Mouse (Mus musculus) layer of hippocampus, postnatal 10 days (tissue): Measurements from ENCODE around the gene Rasal1. TPM values are rescaled to one million over a fixed set of nuclear protein-coding genes. Genes with fewer than 3 reads are reported as not detected.

ENCODE experiments used
- DNase-seq, 2 experiments: peaks; one replicate each; pipeline ENCODE4 v3.0.0; 2021; ENCODE audit warnings: low spot score in 2 of 2
- total RNA-seq, 2 experiments: library from RNA; stranded (reverse); gene quantifications; 2 replicates each; pipeline ENCODE4 v1.2.3; 2021

Rasal1 gene
- total RNA-seq, 2 experiments from 2014 or later = 77.2 to 112 TPM

GRCm38 (mm10) chr5:120651230-120651629, 2.6 kb downstream of the Rasal1 start:
- no peak for DNase-seq

GRCm38 (mm10) chr5:120652915-120653701, 4.5 kb downstream of the Rasal1 start:
- no peak for DNase-seq

GRCm38 (mm10) chr5:120653873-120654272, 5.3 kb downstream of the Rasal1 start:
- no peak for DNase-seq

- peak; percentile 61 to 69 for DNase-seq
These were observed 7.7 kb downstream of the Rasal1 start for GRCm38 (mm10) chr5:120656281-120656751.

GRCm38 (mm10) chr5:120660816-120661215, 12.2 kb downstream of the Rasal1 start:
- DNase-seq = peak; percentile 62 to 64

GRCm38 (mm10) chr5:120664888-120665287, 16.3 kb downstream of the Rasal1 start:
- no peak for DNase-seq

- DNase-seq = no peak
These were observed 20.1 kb downstream of the Rasal1 start for GRCm38 (mm10) chr5:120668761-120669160.

- DNase-seq = no peak
These were observed 21.5 kb downstream of the Rasal1 start for GRCm38 (mm10) chr5:120670132-120670531.

GRCm38 (mm10) chr5:120671865-120672264, 23.3 kb downstream of the Rasal1 start:
- no peak for DNase-seq

GRCm38 (mm10) chr5:120673626-120674025, 25.0 kb downstream of the Rasal1 start:
- peak; percentile 87 for DNase-seq

GRCm38 (mm10) chr5:120674229-120675145, 25.9 kb downstream of the Rasal1 start:
- DNase-seq = no peak

- DNase-seq = no peak
These were observed 28.9 kb downstream of the Rasal1 start for GRCm38 (mm10) chr5:120677516-120677915.

- peak; percentile 90 to 93 for DNase-seq
These were observed 31.3 kb downstream of the Rasal1 start for GRCm38 (mm10) chr5:120679676-120680555.

GRCm38 (mm10) chr5:120680918-120681317, 32.3 kb downstream of the Rasal1 start:
- peak; percentile 56 to 67 for DNase-seq

- DNase-seq = no peak
These were observed 34.6 kb downstream of the Rasal1 start for GRCm38 (mm10) chr5:120682982-120683771.

- no peak for DNase-seq
These were observed 37.1 kb downstream of the Rasal1 start for GRCm38 (mm10) chr5:120685678-120686077.

GRCm38 (mm10) chr5:120686749-120687483, 38.3 kb downstream of the Rasal1 start:
- no peak for DNase-seq

GRCm38 (mm10) chr5:120687484-120687851, 38.9 kb downstream of the Rasal1 start:
- no peak for DNase-seq

GRCm38 (mm10) chr5:120687897-120688296, 39.3 kb downstream of the Rasal1 start:
- DNase-seq = no peak
